Comparison of ENCODE assay signal across 34 mouse cellular contexts in genomic region chr5:53272626-53273025, GRCm38 (mm10). TPM values are rescaled to one million over a fixed set of nuclear protein-coding genes. Genes with fewer than 3 reads are reported as not detected.
DNase-seq lines count a peak whose midpoint lies in the region; ATAC-seq and TF ChIP-seq lines count a peak whose summit lies in the region.
"Had no signal": no experiment of that assay in that cellular context is flagged by ENCODE, and none has a peak within 500 bp of the region (broad histone marks: within the 10 kb centered on the region; RNA-seq: fewer than 3 reads in every experiment).

No protein-coding gene starts in this region.

- H3K4me2 ChIP-seq in midbrain, embryonic 13.5 days (replicated peaks), result no peak overlapping the region
- H3K4me2 ChIP-seq: embryonic facial prominence, embryonic 13.5 days; hindbrain, embryonic 15.5 days; limb, embryonic 13.5 days; liver, embryonic 12.5 days had no signal

- TF ChIP-seq CTCF in gastrocnemius, adult 2 months (IDR thresholded peaks at IDR 0.05), result no peak

- peak; percentile 42; the same call in 1 of the 2 replicates for ATAC-seq in neutrophil, adult 5-6 weeks (ENCODE audit: extremely low read depth, insufficient number of reproducible peaks, low FRiP score, poor library complexity, severe bottlenecking)
- no peak for ATAC-seq in midbrain, embryonic 13.5 days
- ATAC-seq: activated CD4-positive, CD25-positive, alpha-beta regulatory T cell, adult 4 months; forebrain, embryonic 16.5 days; inflammation-experienced regulatory T-cells, adult 6 months; liver, embryonic 12.5 days; liver, postnatal 0 days had no signal

- DNase-seq in gastrocnemius, adult 2 months, result no peak
- DNase-seq in gastrocnemius, postnatal 36 days, result no peak
- peak; percentile 16 to 20 for DNase-seq in spleen, adult 18-20 months
- no peak for DNase-seq in spleen, postnatal 14 days (ENCODE audit: low spot score in 2 of 2)
- no peak for DNase-seq in urinary bladder, postnatal 10 days (ENCODE audit: low spot score)
- DNase-seq: adrenal gland, adult 8-10 months; cerebellum, adult 11 months; cerebellum, adult 9-11 months; embryo, embryonic 11 days; gastrocnemius, postnatal 10 days; heart, postnatal 14 days; kidney, adult 18-20 months; kidney, postnatal 10 days; layer of hippocampus, adult 9-11 months; liver, postnatal 0 days; lung, postnatal 36 days; midbrain, embryonic 14.5 days; retina, postnatal 1 day; right cerebral cortex, postnatal 14 days; thymus, postnatal 14 days had no signal

- no peaks in the 10 kb centered on the region for H3K27me3 ChIP-seq in midbrain, embryonic 13.5 days
- H3K27me3 ChIP-seq: hindbrain, embryonic 15.5 days; limb, embryonic 13.5 days; liver, embryonic 12.5 days had no signal

- peak overlapping the region; percentile 89 for H3K27ac ChIP-seq in gastrocnemius, adult 2 months
- no peak overlapping the region for H3K27ac ChIP-seq in midbrain, embryonic 13.5 days
- H3K27ac ChIP-seq: embryonic facial prominence, embryonic 13.5 days; hindbrain, embryonic 10.5 days; hindbrain, embryonic 15.5 days; left cerebral cortex, adult 2 months; limb, embryonic 13.5 days; liver, embryonic 12.5 days had no signal

- H3K4me1 ChIP-seq in midbrain, embryonic 13.5 days (replicated peaks), result peaks cover 29% of the 10 kb centered on the region

- H3K9me3 ChIP-seq in midbrain, embryonic 13.5 days, result no peaks in the 10 kb centered on the region
- H3K9me3 ChIP-seq: embryonic facial prominence, embryonic 13.5 days; hindbrain, embryonic 10.5 days; hindbrain, embryonic 15.5 days; limb, embryonic 13.5 days; liver, embryonic 12.5 days had no signal

- WGBS in midbrain, embryonic 13.5 days, result 94% methylated on average over 4 of the region's 4 CpGs

- intact Hi-C loops in gastrocnemius, adult 2 months (cut with DNase I), result no loop called here
- intact Hi-C loops in gastrocnemius, postnatal 36 days (cut with DNase I), result no loop called here

- H3K36me3 ChIP-seq in midbrain, embryonic 13.5 days, result no peaks in the 10 kb centered on the region
- H3K36me3 ChIP-seq: hindbrain, embryonic 15.5 days had no signal

- H3K9ac ChIP-seq in midbrain, embryonic 13.5 days (replicated peaks), result no peak overlapping the region
- H3K9ac ChIP-seq: embryonic facial prominence, embryonic 13.5 days; hindbrain, embryonic 15.5 days; limb, embryonic 13.5 days; liver, embryonic 12.5 days; liver, postnatal 0 days had no signal

- H3K4me3 ChIP-seq in gastrocnemius, adult 2 months, result 0 out of 2 replicates have a peak overlapping the region, but pooled peaks have one; percentile 3
- no peak overlapping the region for H3K4me3 ChIP-seq in midbrain, embryonic 13.5 days (replicated peaks)
- H3K4me3 ChIP-seq: embryonic facial prominence, embryonic 13.5 days; erythroblast, embryonic 14.5 days; hindbrain, embryonic 10.5 days; hindbrain, embryonic 15.5 days; left cerebral cortex, adult 2 months; limb, embryonic 13.5 days; liver, embryonic 12.5 days had no signal

RNA-seq across cellular contexts. Expression of gene Smim20, which starts 5.7 kb away (rescaled TPM):
- total RNA-seq in gastrocnemius, adult 2 months (2021), result 10 to 100 TPM; 55.5 to 67.5 TPM
- total RNA-seq in gastrocnemius, postnatal 36 days (2021), result 10 to 100 TPM; 56.4 to 63.1 TPM
- total RNA-seq in neutrophil, adult 5-6 weeks (2017), result 31.4 and 35.5 TPM in 2 replicates
- 72.3 and 75.8 TPM in 2 replicates for polyA plus RNA-seq in midbrain, embryonic 13.5 days (2015; fragmentation: Nextera tagmentation; extraction: Ambion mirVana)

RNA-seq across cellular contexts. Expression of gene Sel1l3, which starts 58.9 kb away (rescaled TPM):
- 10 to 100 TPM; 59.8 to 69.4 TPM for total RNA-seq in gastrocnemius, adult 2 months (2021)
- 10 to 100 TPM; 64.7 to 76.9 TPM for total RNA-seq in gastrocnemius, postnatal 36 days (2021)
- 0.12 and 0.23 TPM in 2 replicates for total RNA-seq in neutrophil, adult 5-6 weeks (2017)
- 3.2 and 3.8 TPM in 2 replicates for polyA plus RNA-seq in midbrain, embryonic 13.5 days (2015; fragmentation: Nextera tagmentation; extraction: Ambion mirVana)
- total RNA-seq: granulocyte monocyte progenitor cell, adult 5-6 weeks; megakaryocyte-erythroid progenitor cell, adult 5-6 weeks had no signal
- polyA plus RNA-seq: activated CD4-positive, CD25-positive, alpha-beta regulatory T cell, adult 4 months; erythroblast, embryonic 14.5 days had no signal

Comparison
In these comparisons a context has a peak if more than half of its experiments do, and no peak if none do; other contexts are left out.
1. DNase-seq: peak in spleen, adult 18-20 months (2 of 2); none in gastrocnemius, adult 2 months (single experiment), gastrocnemius, postnatal 36 days (0 of 2), spleen, postnatal 14 days (0 of 2) and urinary bladder, postnatal 10 days (single experiment).
2. RNA of gene Sel1l3, which starts 58.9 kb away (total RNA-seq): 64.7 to 76.9 TPM in gastrocnemius, postnatal 36 days and 59.8 to 69.4 TPM in gastrocnemius, adult 2 months; 0.12 to 0.23 TPM in neutrophil, adult 5-6 weeks; every median in the first group is over 10 times any median in the second.